9 mouse cellular contexts compared by ENCODE assay signal in genomic region chr4:83261998-83262397, GRCm38 (mm10).
DNase-seq lines count a peak whose midpoint lies in the region; ATAC-seq and TF ChIP-seq lines count a peak whose summit lies in the region.
"Had no signal": no experiment of that assay in that cellular context is flagged by ENCODE, and none has a peak within 500 bp of the region (broad histone marks: within the 10 kb centered on the region; RNA-seq: fewer than 3 reads in every experiment).

No protein-coding gene starts in this region.

- peak; percentile 43 for DNase-seq in cerebellum, adult 8-10 months
- no peak for DNase-seq in cerebellum, adult 11 months
- DNase-seq in kidney, postnatal 0 days (ENCODE audit: low spot score) = peak; percentile 74
- peak; percentile 48 to 49 for DNase-seq in B cell, adult 2 months
- DNase-seq in cerebellum, postnatal 36 days = peak; percentile 42 to 49
- DNase-seq in kidney, postnatal 4 days = peak; percentile 72 to 73
- peak; percentile 67 for DNase-seq in thymus, postnatal 4 days

- 9% methylated on average over 2 of the region's 2 CpGs for WGBS in kidney, postnatal 0 days
- WGBS in kidney, embryonic 15.5 days = 7% methylated on average over 2 of the region's 2 CpGs

- ATAC-seq in kidney, postnatal 0 days (replicated peaks; ENCODE audit: low FRiP score, low read depth) = no peak
- ATAC-seq in kidney, embryonic 15.5 days (replicated peaks; ENCODE audit: low FRiP score) = no peak

- no peaks in the 10 kb centered on the region for H3K9me3 ChIP-seq in kidney, postnatal 0 days (replicated peaks; ENCODE audit: low read length)
- no peaks in the 10 kb centered on the region for H3K9me3 ChIP-seq in kidney, embryonic 15.5 days (replicated peaks)
- H3K9me3 ChIP-seq: stomach, embryonic 15.5 days had no signal

- H3K36me3 ChIP-seq in kidney, postnatal 0 days (ENCODE audit: insufficient read depth, low read length) = no peaks in the 10 kb centered on the region
- H3K36me3 ChIP-seq in kidney, embryonic 15.5 days = no peaks in the 10 kb centered on the region
- H3K36me3 ChIP-seq: stomach, embryonic 15.5 days had no signal

- H3K27ac ChIP-seq in kidney, postnatal 0 days = no peak overlapping the region
- H3K27ac ChIP-seq in kidney, embryonic 15.5 days = no peak overlapping the region
- H3K27ac ChIP-seq: stomach, embryonic 15.5 days had no signal

- TF ChIP-seq CTCF in kidney, postnatal 0 days (IDR thresholded peaks at IDR 0.05; ENCODE audit: low read depth) = peak; percentile 78

- H3K4me2 ChIP-seq in kidney, postnatal 0 days (ENCODE audit: low read length) = no peak overlapping the region
- H3K4me2 ChIP-seq in kidney, embryonic 15.5 days = no peak overlapping the region
- H3K4me2 ChIP-seq: stomach, embryonic 15.5 days had no signal

- H3K27me3 ChIP-seq in kidney, postnatal 0 days (ENCODE audit: insufficient read depth, low read length) = no peaks in the 10 kb centered on the region
- no peaks in the 10 kb centered on the region for H3K27me3 ChIP-seq in kidney, embryonic 15.5 days
- H3K27me3 ChIP-seq: stomach, embryonic 15.5 days had no signal

- H3K4me3 ChIP-seq in kidney, postnatal 0 days (replicated peaks; ENCODE audit: low read depth, low read length) = no peak overlapping the region
- no peak overlapping the region for H3K4me3 ChIP-seq in kidney, embryonic 15.5 days (replicated peaks)
- H3K4me3 ChIP-seq: stomach, embryonic 15.5 days had no signal

- H3K4me1 ChIP-seq in kidney, postnatal 0 days (replicated peaks; ENCODE audit: insufficient read depth, low read length) = no peaks in the 10 kb centered on the region
- 0 out of 2 replicates have a peak, but pooled peaks cover 2% of the 10 kb centered on the region for H3K4me1 ChIP-seq in kidney, embryonic 15.5 days
- H3K4me1 ChIP-seq: stomach, embryonic 15.5 days had no signal

- no peak overlapping the region for H3K9ac ChIP-seq in kidney, postnatal 0 days (ENCODE audit: low read depth, low read length)
- H3K9ac ChIP-seq in kidney, embryonic 15.5 days = no peak overlapping the region
- H3K9ac ChIP-seq: stomach, embryonic 15.5 days had no signal
